Mouse (Mus musculus) CH12.LX (cell line): ENCODE results near the gene Chaf1b. TPM values are rescaled to one million over a fixed set of nuclear protein-coding genes. Genes with fewer than 3 reads are reported as not detected.

Experiments used
- DNase-seq: peaks from one replicate; pipeline ENCODE4 v3.0.0-alpha.2; 2013; ENCODE audit errors: extremely low read depth
- H3K27ac ChIP-seq: 2 replicates; pipeline ENCODE4 v1.5.1; 2012; ENCODE audit warnings: low read depth, mild to moderate bottlenecking, control low read depth, moderate library complexity; ENCODE audit not compliant: insufficient read depth
- H3K27me3 ChIP-seq: replicated peaks from 2 replicates; pipeline ENCODE3; 2012; ENCODE audit warnings: inconsistent platforms
- H3K36me3 ChIP-seq, 2 experiments: replicated peaks in 1 of 2; 2 replicates each; pipeline versions ENCODE3 to v1.6.1; 2012; ENCODE audit warnings: inconsistent platforms in 1 of 2, low read length in 1 of 2, mild to moderate bottlenecking in 1 of 2, mixed read lengths in 1 of 2, moderate library complexity in 1 of 2; ENCODE audit not compliant: control insufficient read depth in 1 of 2, insufficient read depth in 1 of 2
- H3K4me1 ChIP-seq, 2 experiments: 2 replicates each; pipeline ENCODE4 v1.6.1; 2012; ENCODE audit warnings: inconsistent platforms in 1 of 2, moderate library complexity in 1 of 2; ENCODE audit not compliant: insufficient read depth in 2 of 2, control insufficient read depth in 1 of 2
- H3K4me2 ChIP-seq: 2 replicates; pipeline ENCODE4 v1.6.1; 2012; ENCODE audit warnings: low read depth, mild to moderate bottlenecking, control low read depth; ENCODE audit not compliant: poor library complexity, insufficient read depth, severe bottlenecking
- H3K4me3 ChIP-seq, 3 experiments: fragments of 150-350 bp in 1 of 3; sonication (generic) in 1 of 3; replicated peaks in 1 of 3; 2 replicates each; pipeline versions ENCODE3 to v1.5.1; 2011 to 2012; ENCODE audit warnings: low read depth in 2 of 3, low read length in 2 of 3, mild to moderate bottlenecking in 2 of 3, moderate library complexity in 2 of 3, control low read depth in 1 of 3, improper control_type of control experiment in 1 of 3, inconsistent platforms in 1 of 3, mixed read lengths in 1 of 3; ENCODE audit not compliant: poor library complexity in 1 of 3
- H3K79me2 ChIP-seq: replicated peaks from 2 replicates; pipeline ENCODE4 v1.6.1; 2012; ENCODE audit warnings: mild to moderate bottlenecking, moderate library complexity; ENCODE audit not compliant: control insufficient read depth, poor library complexity, insufficient read depth, severe bottlenecking; ENCODE audit errors: extremely low read depth
- H3K9ac ChIP-seq: 2 replicates; pipeline ENCODE4 v1.6.1; 2012; ENCODE audit warnings: low read depth, mild to moderate bottlenecking, control low read depth, moderate library complexity; ENCODE audit not compliant: insufficient read depth
- H3K9me3 ChIP-seq: replicated peaks from 2 replicates; pipeline ENCODE3; 2012; ENCODE audit warnings: low read length, inconsistent platforms, mixed read lengths
- BHLHE40 ChIP-seq: IDR thresholded peaks from 2 replicates; pipeline ENCODE4 v1.6.1; 2011; ENCODE audit warnings: mild to moderate bottlenecking, low read depth, low read length, improper control_type of control experiment
- CTCF ChIP-seq, 2 experiments: IDR thresholded peaks in 1 of 2; conservative IDR thresholded peaks in 1 of 2; 2 replicates each; pipeline ENCODE4 v1.5.1; 2011 to 2012; ENCODE audit warnings: low read depth in 2 of 2, low read length in 2 of 2, improper control_type of control experiment in 1 of 2, inconsistent platforms in 1 of 2, mild to moderate bottlenecking in 1 of 2, moderate library complexity in 1 of 2
- E2F4 ChIP-seq: IDR thresholded peaks from 2 replicates; pipeline ENCODE4 v1.6.1; 2011; ENCODE audit warnings: low read depth, low read length, improper control_type of control experiment; ENCODE audit not compliant: insufficient replicate concordance
- ELF1 ChIP-seq: IDR thresholded peaks from 2 replicates; pipeline ENCODE4 v1.6.1; 2014; ENCODE audit warnings: low read depth, mild to moderate bottlenecking, inconsistent platforms, low read length, improper control_type of control experiment
- ETS1 ChIP-seq: conservative IDR thresholded peaks from 2 replicates; pipeline ENCODE4 v1.6.1; 2012; ENCODE audit warnings: low read depth, mild to moderate bottlenecking, inconsistent platforms, low read length, improper control_type of control experiment, moderate library complexity
- IRF4 ChIP-seq: IDR thresholded peaks from 2 replicates; pipeline ENCODE4 v1.6.1; 2014; ENCODE audit warnings: low read depth, mild to moderate bottlenecking, inconsistent platforms, low read length, improper control_type of control experiment
- JUN ChIP-seq: IDR thresholded peaks from 2 replicates; pipeline ENCODE4 v1.6.1; 2011; ENCODE audit warnings: low read depth, mild to moderate bottlenecking, low read length, improper control_type of control experiment, moderate library complexity; ENCODE audit not compliant: insufficient read depth
- JUND ChIP-seq: conservative IDR thresholded peaks from 2 replicates; pipeline ENCODE4 v1.6.1; 2011; ENCODE audit warnings: low read depth, low read length, improper control_type of control experiment
- KAT2A ChIP-seq: IDR thresholded peaks from 2 replicates; pipeline ENCODE4 v1.6.1; 2012; ENCODE audit warnings: low read length, improper control_type of control experiment, inconsistent platforms; ENCODE audit not compliant: insufficient replicate concordance
- MAX ChIP-seq: IDR thresholded peaks from 2 replicates; pipeline ENCODE4 v1.6.1; 2011; ENCODE audit warnings: low read length, improper control_type of control experiment
- MAZ ChIP-seq: IDR thresholded peaks from 2 replicates; pipeline ENCODE4 v1.6.1; 2012; ENCODE audit warnings: low read depth, mild to moderate bottlenecking, inconsistent platforms, low read length, improper control_type of control experiment, moderate library complexity
- MEF2A ChIP-seq: IDR thresholded peaks from 2 replicates; pipeline ENCODE4 v1.6.1; 2014; ENCODE audit warnings: low read depth, mild to moderate bottlenecking, inconsistent platforms, low read length, improper control_type of control experiment, borderline replicate concordance
- MXI1 ChIP-seq: IDR thresholded peaks from 2 replicates; pipeline ENCODE4 v1.6.1; 2011; ENCODE audit warnings: mild to moderate bottlenecking, low read depth, low read length, improper control_type of control experiment
- MYC ChIP-seq: IDR thresholded peaks from 2 replicates; pipeline ENCODE4 v1.6.1; 2011; ENCODE audit warnings: low read depth, mild to moderate bottlenecking, improper control_type of control experiment, low read length
- NELFE ChIP-seq: IDR thresholded peaks from 2 replicates; pipeline ENCODE4 v1.6.1; 2011; ENCODE audit warnings: low read depth, low read length, improper control_type of control experiment
- NRF1 ChIP-seq: IDR thresholded peaks from 2 replicates; pipeline ENCODE4 v1.6.1; 2014; ENCODE audit warnings: low read depth, mild to moderate bottlenecking, inconsistent platforms, low read length, improper control_type of control experiment, moderate library complexity
- RAD21 ChIP-seq: IDR thresholded peaks from 2 replicates; pipeline ENCODE4 v1.6.1; 2011; ENCODE audit warnings: low read depth, mild to moderate bottlenecking, low read length, improper control_type of control experiment, moderate library complexity
- RCOR1 ChIP-seq: conservative IDR thresholded peaks from 2 replicates; pipeline ENCODE4 v1.6.1; 2012; ENCODE audit warnings: low read depth, mild to moderate bottlenecking, inconsistent platforms, low read length, improper control_type of control experiment
- SIN3A ChIP-seq: IDR thresholded peaks from 2 replicates; pipeline ENCODE4 v1.6.1; 2012; ENCODE audit warnings: low read length, improper control_type of control experiment, inconsistent platforms
- SMC3 ChIP-seq: IDR thresholded peaks from 2 replicates; pipeline ENCODE4 v1.6.1; 2011; ENCODE audit warnings: low read depth, low read length, improper control_type of control experiment
- TBP ChIP-seq: conservative IDR thresholded peaks from 2 replicates; pipeline ENCODE4 v1.6.1; 2011; ENCODE audit warnings: low read depth, low read length, improper control_type of control experiment
- TCF12 ChIP-seq: IDR thresholded peaks from 2 replicates; pipeline ENCODE4 v1.6.1; 2014; ENCODE audit warnings: low read depth, mild to moderate bottlenecking, inconsistent platforms, low read length, improper control_type of control experiment
- UBTF ChIP-seq: IDR thresholded peaks from 2 replicates; pipeline ENCODE4 v1.6.1; 2012; ENCODE audit warnings: low read depth, mild to moderate bottlenecking, inconsistent platforms, low read length, improper control_type of control experiment, moderate library complexity
- USF1 ChIP-seq: IDR thresholded peaks from 2 replicates; pipeline ENCODE4 v1.6.1; 2014; ENCODE audit warnings: low read depth, mild to moderate bottlenecking, inconsistent platforms, low read length, improper control_type of control experiment
- ZC3H11A ChIP-seq: IDR thresholded peaks from 2 replicates; pipeline ENCODE4 v1.6.1; 2012; ENCODE audit warnings: low read depth, mild to moderate bottlenecking, inconsistent platforms, low read length, improper control_type of control experiment
- dilution Hi-C: fragments of 300-500 bp; cut with MboI; formaldehyde crosslinking; loops from 2 replicates; pipeline ENCODE4 v1.14.3; 2020; ENCODE audit warnings: low sequenced_read_pairs; ENCODE audit not compliant: extremely low pct_unique_long_range_greater_than_20kb, extremely low pct_ligation_motif_present
- in situ Hi-C: fragments of 300-500 bp; cut with MboI; formaldehyde crosslinking; loops from 3 replicates; pipeline ENCODE4 v1.14.3; 2019; ENCODE audit warnings: low sequenced_read_pairs, low pct_ligation_motif_present, low pct_unique_long_range_greater_than_20kb, mixed read lengths
- polyA plus RNA-seq: library from polyadenylated mRNA; unstranded; fragments of >175 nt; gene quantifications from 2 replicates; pipeline ENCODE4 v1.2.1, GENCODE M21; 2012; ENCODE audit warnings: low read depth; ENCODE audit not compliant: insufficient read length
- total RNA-seq, 2 experiments: library from RNA; depleted of rRNA; stranded (reverse); fragments of 300-350 nt in 1 of 2; fragments of >200 nt in 1 of 2; gene quantifications; 2 replicates each; pipeline ENCODE4 v1.2.3; 2012 to 2014

The Chaf1b gene
- total and polyA plus RNA-seq, 3 experiments: 46.7 to 82.0 (median 76.2) TPM

DNA sequence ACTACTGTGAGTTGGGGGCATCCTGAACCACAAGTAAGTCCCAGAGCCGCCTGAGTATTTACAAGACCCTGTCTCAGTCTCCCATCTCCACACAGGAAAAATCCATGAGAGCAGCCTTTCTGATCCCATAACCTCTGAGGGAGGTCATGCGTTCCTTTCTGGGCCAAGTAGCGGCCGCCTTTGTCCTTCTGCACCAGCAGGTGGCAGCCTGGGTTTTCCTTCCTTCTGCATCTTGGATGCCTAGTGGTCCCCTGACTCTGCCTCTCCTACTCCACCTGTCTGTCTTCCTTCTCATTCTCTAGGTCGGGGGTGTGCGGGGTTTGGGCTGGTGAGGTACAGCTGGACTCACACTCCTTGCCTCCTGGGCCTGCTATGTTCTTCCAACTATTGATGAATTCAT is 19.3 kb downstream of the Chaf1b start:
- no peak overlapping the region for H3K4me3 ChIP-seq
- peaks cover 39 to 78% of the 10 kb centered on the region in 2 experiments for H3K36me3 ChIP-seq
- dilution Hi-C loops (no loop called here), in situ Hi-C loops (loop anchor here (10.0 kb wide), 1 partner anchor 362 kb away; no protein-coding TSS in a partner anchor)
- no peaks in the 10 kb centered on the region for H3K79me2 ChIP-seq
- H3K4me2 ChIP-seq: no peak overlapping the region
- no peak overlapping the region for H3K27ac ChIP-seq
- peak; percentile 60 for DNase-seq
- no peaks in the 10 kb centered on the region for H3K27me3 ChIP-seq
- TF ChIP-seq ZC3H11A: peak; percentile 35
- no peak for TF ChIP-seq MAX
- TF ChIP-seq CTCF (conservative IDR thresholded peaks at IDR 0.05 in 1 of 2, IDR thresholded peaks at IDR 0.05 in 1 of 2; ENCODE audit: low read depth in 2 of 2, low read length in 2 of 2): peak; percentile 46 to 91
- TF ChIP-seq RAD21: peak; percentile 81
- no peak for TF ChIP-seq MAZ
- peak; percentile 80 for TF ChIP-seq SMC3
- no peak overlapping the region for H3K9ac ChIP-seq
- H3K9me3 ChIP-seq: no peaks in the 10 kb centered on the region
- peaks cover 4 to 36% of the 10 kb centered on the region in 2 experiments for H3K4me1 ChIP-seq

DNA sequence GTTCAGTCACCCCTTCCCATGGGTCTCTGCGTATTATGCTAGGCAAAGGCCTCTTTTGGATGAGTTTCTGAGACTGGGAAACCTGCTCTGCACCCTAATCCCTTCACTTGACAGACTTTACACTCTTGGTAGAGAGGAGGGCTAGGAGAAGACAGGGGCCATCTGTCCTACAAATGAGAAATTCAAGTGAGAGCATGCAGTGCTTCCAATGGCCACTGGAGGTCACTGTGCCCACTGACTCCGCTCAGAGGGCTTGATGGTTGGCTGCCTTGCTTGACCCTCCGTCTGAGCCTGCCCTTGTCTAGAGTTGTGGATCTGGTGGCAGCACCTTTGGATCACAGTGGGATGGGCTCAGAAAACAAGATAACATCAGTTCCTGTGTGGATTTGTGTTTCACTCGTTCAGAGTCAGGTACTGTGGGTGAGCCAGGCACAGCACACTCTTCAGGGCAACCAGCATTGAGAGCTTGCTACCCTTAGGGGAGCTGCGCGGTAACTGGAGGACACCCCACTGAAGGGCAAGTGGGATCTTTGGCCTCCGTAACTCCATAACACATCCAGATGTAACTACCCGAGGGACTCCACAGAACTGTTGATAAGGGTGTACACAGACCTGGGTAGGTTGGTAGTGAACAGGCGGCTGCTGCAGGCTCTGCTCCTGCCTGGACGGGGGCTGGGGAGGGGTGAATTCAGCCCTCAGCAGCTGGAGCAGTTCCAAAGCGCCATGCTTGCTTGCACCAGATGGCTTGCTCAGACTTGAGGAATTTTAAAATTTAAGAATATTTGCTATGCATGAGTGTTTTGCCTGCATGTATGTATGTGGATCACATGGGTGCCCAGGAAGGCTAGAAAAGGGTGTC is 22.7 kb downstream of the Chaf1b start:
- dilution Hi-C loops (no loop called here), in situ Hi-C loops (loop anchor here (5.0 to 10.0 kb wide), 2 partner anchors 106 to 358 kb away; no protein-coding TSS in a partner anchor)
- Histone ChIP-seq H3K4me1 (peaks cover 4 to 54% of the 10 kb centered on the region in 2 experiments), H3K79me2 (no peaks in the 10 kb centered on the region), H3K4me2 (no peak overlapping the region), H3K36me3 (peaks cover 23 to 52% of the 10 kb centered on the region in 2 experiments), H3K9me3 (no peaks in the 10 kb centered on the region), H3K4me3 (no peak overlapping the region), H3K9ac (no peak overlapping the region), H3K27ac (no peak overlapping the region), H3K27me3 (no peaks in the 10 kb centered on the region)
- peak; percentile 76 for DNase-seq
- TF ChIP-seq BHLHE40: peak; percentile 29; the same call in 1 of the 2 replicates
- TF ChIP-seq MAZ: no peak
- no peak for TF ChIP-seq E2F4
- TF ChIP-seq ZC3H11A: peak; percentile 72
- peak; percentile 27; the same call in 1 of the 2 replicates for TF ChIP-seq MEF2A
- no peak for TF ChIP-seq UBTF
- TF ChIP-seq IRF4: 0 out of 2 replicates have a peak, but pooled peaks have one; percentile 12
- TF ChIP-seq KAT2A: no peak
- peak; percentile 62; the same call in 1 of the 2 replicates for TF ChIP-seq MYC
- TF ChIP-seq SIN3A: no peak
- peak; percentile 69; the same call in 1 of the 2 replicates for TF ChIP-seq MAX
- TF ChIP-seq RCOR1: 0 out of 2 replicates have a peak, but pooled peaks have one; percentile 30
- TF ChIP-seq ETS1: no peak
- peak; percentile 93 for TF ChIP-seq SMC3
- no peak for TF ChIP-seq USF1
- TF ChIP-seq ELF1: no peak
- peak; percentile 55; the same call in 1 of the 2 replicates for TF ChIP-seq NELFE
- no peak for TF ChIP-seq TBP
- TF ChIP-seq JUN: no peak
- TF ChIP-seq TCF12: peak; percentile 47; the same call in 1 of the 2 replicates
- 0 out of 2 replicates have a peak, but pooled peaks have one; percentile 23 for TF ChIP-seq NRF1
- no peak for TF ChIP-seq MXI1
- peak; percentile 99 for TF ChIP-seq RAD21
- peak; percentile 34; the same call in 1 of the 2 replicates for TF ChIP-seq JUND
- peak; percentile 99 for TF ChIP-seq CTCF (conservative IDR thresholded peaks at IDR 0.05 in 1 of 2, IDR thresholded peaks at IDR 0.05 in 1 of 2; ENCODE audit: low read depth in 2 of 2, low read length in 2 of 2)
